Mouse (Mus musculus): ENCODE measurements around the gene Swap70. TPM values are rescaled to one million over a fixed set of nuclear protein-coding genes. Genes with fewer than 3 reads are reported as not detected.
"Not testable (repeated sequence)": the region's sequence is repeated elsewhere in the genome, so short reads cannot be mapped to it uniquely, and the experiment has no call there.

The Swap70 gene
- polyA plus RNA-seq, 1 experiment, result 4.9 TPM

- H3K27ac ChIP-seq (replicated peaks; ENCODE audit: low read depth, low read length), result 0 out of 2 replicates have a peak overlapping the region, but pooled peaks have one; percentile 30
- H3K4me3 ChIP-seq (ENCODE audit: insufficient read depth, low read depth, low read length), result peak overlapping the region; percentile 98
- peaks cover 5% of the 10 kb centered on the region; the same call in 1 of the 2 replicates for H3K4me1 ChIP-seq (ENCODE audit: control insufficient read depth, insufficient read depth, insufficient read length, low read length)
Observed at GRCm38 (mm10) chr7:110222583-110223182, 1.2 kb downstream of the Swap70 start.

GRCm38 (mm10) chr7:110223727-110224510 lies 2.4 kb downstream of the Swap70 start:
- peak overlapping the region; percentile 28; the same call in 1 of the 2 replicates for H3K27ac ChIP-seq (replicated peaks; ENCODE audit: low read depth, low read length)
- peaks cover 8% of the 10 kb centered on the region for H3K4me1 ChIP-seq (ENCODE audit: control insufficient read depth, insufficient read depth, insufficient read length, low read length)
- no peak overlapping the region for H3K4me3 ChIP-seq (ENCODE audit: insufficient read depth, low read depth, low read length)

- no peak overlapping the region for H3K27ac ChIP-seq (replicated peaks; ENCODE audit: low read depth, low read length)
- peaks cover 9% of the 10 kb centered on the region for H3K4me1 ChIP-seq (ENCODE audit: control insufficient read depth, insufficient read depth, insufficient read length, low read length)
- H3K4me3 ChIP-seq (ENCODE audit: insufficient read depth, low read depth, low read length), result no peak overlapping the region
Observed at GRCm38 (mm10) chr7:110226484-110226883, 5.0 kb downstream of the Swap70 start.

GRCm38 (mm10) chr7:110229967-110230366 lies 8.5 kb downstream of the Swap70 start:
- Histone ChIP-seq H3K4me3 (ENCODE audit: insufficient read depth, low read depth, low read length) (no peak overlapping the region), H3K27ac (replicated peaks; ENCODE audit: low read depth, low read length) (peak overlapping the region; percentile 88), H3K4me1 (ENCODE audit: control insufficient read depth, insufficient read depth, insufficient read length, low read length) (peaks cover 18% of the 10 kb centered on the region)

- not testable (repeated sequence) for H3K4me3 ChIP-seq (ENCODE audit: insufficient read depth, low read depth, low read length); H3K27ac ChIP-seq (replicated peaks; ENCODE audit: low read depth, low read length)
- H3K4me1 ChIP-seq (ENCODE audit: control insufficient read depth, insufficient read depth, insufficient read length, low read length), result peaks cover 22% of the 10 kb centered on the region
Observed at GRCm38 (mm10) chr7:110231127-110231526, 9.6 kb downstream of the Swap70 start.

GRCm38 (mm10) chr7:110236085-110236484 lies 14.6 kb downstream of the Swap70 start:
- Histone ChIP-seq H3K4me1 (ENCODE audit: control insufficient read depth, insufficient read depth, insufficient read length, low read length) (peaks cover 35% of the 10 kb centered on the region), H3K4me3 (ENCODE audit: insufficient read depth, low read depth, low read length) (no peak overlapping the region), H3K27ac (replicated peaks; ENCODE audit: low read depth, low read length) (peak overlapping the region; percentile 45; the same call in 1 of the 2 replicates)

GRCm38 (mm10) chr7:110237451-110237836 lies 15.9 kb downstream of the Swap70 start:
- H3K27ac ChIP-seq (replicated peaks; ENCODE audit: low read depth, low read length), result peak overlapping the region; percentile 96

GRCm38 (mm10) chr7:110237837-110238451 lies 16.4 kb downstream of the Swap70 start:
- Histone ChIP-seq H3K4me1 (ENCODE audit: control insufficient read depth, insufficient read depth, insufficient read length, low read length) (peaks cover 35% of the 10 kb centered on the region), H3K4me3 (ENCODE audit: insufficient read depth, low read depth, low read length) (no peak overlapping the region; the same call in 1 of the 2 replicates), H3K27ac (replicated peaks; ENCODE audit: low read depth, low read length) (peak overlapping the region; percentile 96)

More at GRCm38 (mm10) chr7:110237451-110237836, 15.9 kb downstream of the Swap70 start:
- no peak overlapping the region; the same call in 1 of the 2 replicates for H3K4me3 ChIP-seq (ENCODE audit: insufficient read depth, low read depth, low read length)
- H3K4me1 ChIP-seq (ENCODE audit: control insufficient read depth, insufficient read depth, insufficient read length, low read length), result peaks cover 35% of the 10 kb centered on the region

- no peak overlapping the region for H3K4me3 ChIP-seq (ENCODE audit: insufficient read depth, low read depth, low read length)
- no peak overlapping the region for H3K27ac ChIP-seq (replicated peaks; ENCODE audit: low read depth, low read length)
- H3K4me1 ChIP-seq (ENCODE audit: control insufficient read depth, insufficient read depth, insufficient read length, low read length), result peaks cover 26% of the 10 kb centered on the region
Observed at GRCm38 (mm10) chr7:110239590-110239989, 18.1 kb downstream of the Swap70 start.

- Histone ChIP-seq H3K4me3 (ENCODE audit: insufficient read depth, low read depth, low read length) (no peak overlapping the region), H3K27ac (replicated peaks; ENCODE audit: low read depth, low read length) (no peak overlapping the region), H3K4me1 (ENCODE audit: control insufficient read depth, insufficient read depth, insufficient read length, low read length) (peaks cover 21% of the 10 kb centered on the region)
Observed at GRCm38 (mm10) chr7:110241472-110242289, 20.2 kb downstream of the Swap70 start.

- Histone ChIP-seq H3K4me3 (ENCODE audit: insufficient read depth, low read depth, low read length) (no peak overlapping the region), H3K27ac (replicated peaks; ENCODE audit: low read depth, low read length) (no peak overlapping the region), H3K4me1 (ENCODE audit: control insufficient read depth, insufficient read depth, insufficient read length, low read length) (peaks cover 17% of the 10 kb centered on the region)
Observed at GRCm38 (mm10) chr7:110242290-110242581, 20.7 kb downstream of the Swap70 start.

- Histone ChIP-seq H3K4me1 (ENCODE audit: control insufficient read depth, insufficient read depth, insufficient read length, low read length) (peaks cover 16% of the 10 kb centered on the region), H3K27ac (replicated peaks; ENCODE audit: low read depth, low read length) (0 out of 2 replicates have a peak overlapping the region, but pooled peaks have one; percentile 28), H3K4me3 (ENCODE audit: insufficient read depth, low read depth, low read length) (no peak overlapping the region)
Observed at GRCm38 (mm10) chr7:110245128-110245527, 23.6 kb downstream of the Swap70 start.

- peaks cover 12% of the 10 kb centered on the region for H3K4me1 ChIP-seq (ENCODE audit: control insufficient read depth, insufficient read depth, insufficient read length, low read length)
- no peak overlapping the region for H3K27ac ChIP-seq (replicated peaks; ENCODE audit: low read depth, low read length)
- no peak overlapping the region for H3K4me3 ChIP-seq (ENCODE audit: insufficient read depth, low read depth, low read length)
Observed at GRCm38 (mm10) chr7:110246526-110246925, 25.0 kb downstream of the Swap70 start.

GRCm38 (mm10) chr7:110247801-110248200 lies 26.3 kb downstream of the Swap70 start:
- no peak overlapping the region for H3K27ac ChIP-seq (replicated peaks; ENCODE audit: low read depth, low read length)
- no peak overlapping the region for H3K4me3 ChIP-seq (ENCODE audit: insufficient read depth, low read depth, low read length)
- H3K4me1 ChIP-seq (ENCODE audit: control insufficient read depth, insufficient read depth, insufficient read length, low read length), result peaks cover 12% of the 10 kb centered on the region

- peak overlapping the region; percentile 60 for H3K27ac ChIP-seq (replicated peaks; ENCODE audit: low read depth, low read length)
- H3K4me1 ChIP-seq (ENCODE audit: control insufficient read depth, insufficient read depth, insufficient read length, low read length), result peaks cover 16% of the 10 kb centered on the region
Observed at GRCm38 (mm10) chr7:110248677-110249076, 27.2 kb downstream of the Swap70 start.

More at GRCm38 (mm10) chr7:110248677-110249076, 27.2 kb downstream of the Swap70 start:
- H3K4me3 ChIP-seq (ENCODE audit: insufficient read depth, low read depth, low read length), result no peak overlapping the region

Data from brown adipose tissue, adult 24 weeks (tissue).